Mouse (Mus musculus): ENCODE measurements around the gene Mylk2.
A peak's percentile ranks its signal among the peaks of the same experiment; 100 is the strongest.

Gene Mylk2

DNA sequence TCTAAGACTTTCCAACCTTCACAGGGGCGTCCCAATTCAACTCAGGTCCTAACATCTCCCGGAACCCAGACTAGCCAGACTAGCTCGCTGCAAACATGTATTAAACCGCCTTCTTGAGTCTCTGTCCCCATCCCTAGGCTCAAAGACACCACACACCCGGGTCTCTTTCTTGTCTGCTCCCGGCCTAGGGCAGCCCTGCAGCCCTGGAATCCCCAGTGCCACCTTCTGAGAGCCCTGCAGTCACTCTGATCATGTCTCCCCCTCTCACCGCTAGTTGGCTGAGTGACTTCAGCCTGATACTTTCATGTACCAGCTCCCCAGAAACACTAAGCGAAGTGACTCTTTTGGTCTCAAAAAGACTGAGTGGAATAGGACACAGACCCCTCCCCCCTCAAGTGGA, 32.4 kb downstream of the Mylk2 start:
- DNase-seq (ENCODE audit: low read depth, low spot score) = no peak

DNA sequence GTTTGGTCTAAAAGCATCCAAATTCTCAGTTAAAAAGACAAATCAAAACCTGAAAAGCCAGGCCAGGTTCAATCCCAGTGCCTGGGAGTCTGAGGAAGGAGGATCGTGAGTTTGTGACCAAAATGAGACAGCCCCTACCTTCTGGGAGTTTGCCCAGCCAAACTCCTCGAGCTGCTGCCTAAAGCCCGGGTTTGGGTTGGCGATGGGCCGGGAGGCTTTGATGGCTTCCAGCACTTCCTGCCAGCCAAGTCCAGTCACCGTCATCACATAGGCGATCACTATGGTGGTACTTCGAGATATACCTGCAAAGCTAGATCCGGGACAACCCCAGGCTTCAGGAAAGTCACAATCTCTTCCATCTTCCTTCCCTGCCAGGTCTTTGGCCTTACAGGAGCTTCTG, 32.9 kb downstream of the Mylk2 start:
- DNase-seq (ENCODE audit: low read depth, low spot score) = no peak

DNA sequence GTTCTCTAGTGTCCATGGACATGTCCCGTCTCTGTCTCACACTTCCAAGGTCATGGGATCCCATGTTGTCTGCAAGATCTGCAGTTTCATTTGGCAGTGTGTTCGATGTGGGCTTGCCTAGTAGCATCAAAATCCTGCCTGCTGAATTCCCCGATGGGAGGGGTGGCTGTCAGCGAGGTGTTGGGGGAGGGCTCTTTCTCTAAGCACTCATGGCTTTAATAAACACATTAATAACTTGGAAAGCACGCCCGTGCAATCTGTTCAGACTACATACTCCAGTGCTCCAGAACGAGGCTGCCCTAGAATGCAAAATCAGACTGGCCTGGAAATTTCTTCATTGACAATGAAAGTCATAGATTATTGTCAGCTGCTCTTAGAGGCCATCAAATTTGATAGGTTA, 35.9 kb downstream of the Mylk2 start:
- no peak for DNase-seq (ENCODE audit: low read depth, low spot score)

DNA sequence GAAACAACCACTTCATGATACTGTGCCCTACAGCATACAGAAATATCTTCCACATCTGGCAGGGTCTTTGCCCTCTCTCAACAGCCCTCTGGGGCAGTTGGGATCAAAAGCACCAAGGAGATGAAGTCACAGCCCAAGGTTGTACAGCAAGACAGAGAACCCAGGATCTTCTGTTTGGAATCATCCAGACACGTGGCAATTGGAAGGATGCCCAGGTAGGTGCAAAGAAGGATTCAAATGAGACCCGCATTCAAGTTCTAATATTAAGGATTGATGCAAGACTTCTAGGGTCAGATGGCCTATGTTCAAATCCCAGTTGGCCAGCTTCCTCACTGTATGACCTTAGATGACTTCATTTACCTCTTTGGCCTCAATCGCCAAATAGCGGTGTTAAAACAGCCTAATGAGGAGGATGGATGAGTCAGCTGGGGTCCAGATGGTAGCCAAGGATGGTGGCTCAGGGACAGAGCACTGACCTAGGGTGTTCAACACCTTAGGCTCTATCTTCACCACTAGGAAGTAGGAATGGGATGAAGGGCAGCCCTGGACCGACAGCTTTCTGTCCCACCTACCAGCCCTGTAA, 37.4 kb downstream of the Mylk2 start:
- DNase-seq (ENCODE audit: low read depth, low spot score) = no peak

DNA sequence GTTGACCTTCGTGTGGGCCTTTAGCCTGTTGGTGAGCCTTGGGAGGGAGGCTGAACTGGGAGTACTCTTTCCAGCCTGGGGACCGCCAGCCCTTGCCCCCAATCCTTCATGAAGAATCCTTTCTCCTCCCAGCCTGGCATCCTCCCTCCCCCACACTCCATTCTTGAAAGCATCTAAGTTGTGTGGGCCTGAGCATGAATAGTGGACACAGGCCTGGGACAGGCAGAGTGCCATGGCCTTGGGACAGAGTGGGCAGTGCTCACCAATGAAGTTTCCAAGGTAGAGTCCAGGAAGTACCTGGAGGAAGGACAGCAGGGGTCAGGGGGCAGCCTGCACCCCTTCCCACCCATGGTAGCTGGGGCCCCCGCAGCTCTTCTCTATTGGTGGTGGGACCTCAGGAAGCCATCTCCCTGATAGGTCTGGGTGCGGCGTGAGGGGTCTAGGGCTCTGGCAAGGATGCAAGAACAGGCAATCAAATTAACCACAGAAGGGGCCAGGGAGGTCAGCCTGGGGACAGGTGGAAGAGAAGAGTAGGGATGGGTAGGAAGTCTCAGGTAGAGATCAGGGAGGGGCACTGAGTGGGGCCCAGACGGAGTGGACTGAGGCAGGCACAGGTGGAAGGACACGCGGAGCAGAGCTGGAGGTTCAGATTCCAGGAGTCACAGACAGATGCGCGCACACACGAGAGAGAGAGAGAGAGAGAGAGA, 39.4 kb downstream of the Mylk2 start:
- no peak for DNase-seq (ENCODE audit: low read depth, low spot score)

DNA sequence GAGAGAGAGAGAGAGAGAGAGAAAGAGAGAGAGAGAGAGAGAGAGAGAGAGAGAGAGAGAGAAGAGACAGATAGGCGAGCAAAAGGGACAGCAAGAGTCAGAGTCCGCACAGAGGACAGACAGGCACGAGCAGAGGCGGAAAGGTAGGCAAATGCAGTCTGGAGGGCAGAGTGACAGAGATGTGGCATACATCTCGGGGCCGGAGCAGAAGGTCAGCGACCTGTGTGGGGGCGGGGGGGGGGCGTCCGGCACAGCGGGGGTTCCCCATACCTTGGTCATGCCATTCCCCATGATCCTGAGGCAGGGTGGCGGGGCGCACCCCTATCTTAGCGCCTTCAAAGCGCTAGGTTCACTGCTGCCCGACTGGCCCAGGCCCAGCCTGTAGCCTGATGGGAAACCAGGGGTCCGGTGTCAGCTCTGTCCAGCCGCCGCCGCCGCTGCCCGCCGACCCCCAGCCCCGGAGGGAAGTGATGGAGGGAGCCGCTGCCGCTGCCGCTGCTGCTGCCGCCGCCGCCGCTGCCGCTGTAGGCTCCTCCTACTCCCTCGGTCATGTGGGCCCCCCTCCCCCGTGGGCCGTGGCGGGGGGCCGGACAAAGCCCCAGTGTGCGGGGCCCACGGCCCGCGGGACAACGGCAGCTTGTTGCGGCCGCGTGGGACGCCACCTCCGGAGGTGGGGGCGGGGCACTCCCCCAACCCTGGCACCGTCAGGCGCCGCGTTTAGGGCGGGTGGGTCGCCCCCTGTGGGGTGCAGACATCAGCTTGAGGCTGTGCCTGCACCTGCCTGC, 40.1 kb downstream of the Mylk2 start, which contains the start of gene Dusp15:
Gene Dusp15 (minus strand): TSS at position 634 of the 785 bp plus-strand sequence.
- DNase-seq (ENCODE audit: low read depth, low spot score) = no peak

DNA sequence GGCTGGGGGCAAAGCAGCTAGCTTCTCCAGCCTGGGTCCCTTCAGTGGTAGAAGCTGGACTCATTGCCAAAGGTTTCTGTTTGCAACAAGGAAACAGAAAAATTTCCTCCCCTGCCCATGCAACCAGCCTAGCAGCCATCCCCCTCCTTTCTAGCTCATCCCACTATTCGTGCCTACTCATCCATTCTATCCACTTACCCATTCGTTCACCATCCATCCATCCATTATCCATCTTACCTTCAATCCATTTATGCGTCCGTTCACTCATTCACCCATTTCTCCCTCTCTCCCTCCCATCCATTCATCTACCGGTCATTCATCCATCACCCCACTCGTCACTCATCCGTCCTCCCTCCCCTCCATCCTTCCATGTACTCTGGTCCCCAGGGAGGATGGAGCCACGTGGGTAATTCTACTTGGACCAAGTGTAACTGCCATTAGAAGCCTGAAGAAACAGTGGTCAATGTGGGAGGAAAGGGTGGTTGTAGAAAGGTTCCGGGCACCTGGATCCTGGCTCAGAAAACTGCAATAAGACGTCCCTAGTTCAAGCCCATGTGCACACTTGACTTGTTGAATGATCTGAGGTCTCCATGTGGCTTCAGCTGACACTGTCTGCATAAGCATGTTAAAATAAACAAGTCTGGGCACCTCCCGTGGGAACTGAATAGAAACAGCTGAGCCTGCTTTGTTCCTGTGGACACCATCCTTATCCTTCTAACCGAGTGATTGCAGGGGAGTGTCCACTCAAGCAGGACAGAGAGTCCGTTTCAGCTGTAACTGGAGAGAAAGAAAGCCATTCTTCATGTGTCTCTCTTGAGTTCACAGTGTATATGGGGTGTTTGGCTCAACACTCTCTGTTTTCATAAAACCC, 40.9 kb downstream of the Mylk2 start:
- DNase-seq (ENCODE audit: low read depth, low spot score) = no peak

DNA sequence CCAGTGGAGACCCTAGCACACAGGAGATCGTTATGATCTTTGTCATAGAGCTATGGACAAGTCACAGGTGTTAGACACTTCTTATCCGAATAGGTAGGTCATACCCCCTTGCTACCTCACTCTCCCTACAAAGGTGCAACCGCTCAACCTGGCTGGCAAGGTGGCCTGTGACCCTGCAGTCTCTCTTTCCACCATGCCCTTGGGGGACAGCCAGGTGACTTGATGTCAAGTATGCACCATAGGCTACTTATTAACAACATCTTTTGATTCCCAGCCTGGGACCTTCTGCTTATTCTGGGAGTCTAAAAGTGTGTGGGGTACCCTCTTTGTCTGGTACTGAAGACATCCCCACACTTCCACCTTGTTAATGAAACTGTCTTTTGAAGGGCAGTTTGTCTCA, 47.0 kb downstream of the Mylk2 start:
- no peak for DNase-seq (ENCODE audit: low read depth, low spot score)

DNA sequence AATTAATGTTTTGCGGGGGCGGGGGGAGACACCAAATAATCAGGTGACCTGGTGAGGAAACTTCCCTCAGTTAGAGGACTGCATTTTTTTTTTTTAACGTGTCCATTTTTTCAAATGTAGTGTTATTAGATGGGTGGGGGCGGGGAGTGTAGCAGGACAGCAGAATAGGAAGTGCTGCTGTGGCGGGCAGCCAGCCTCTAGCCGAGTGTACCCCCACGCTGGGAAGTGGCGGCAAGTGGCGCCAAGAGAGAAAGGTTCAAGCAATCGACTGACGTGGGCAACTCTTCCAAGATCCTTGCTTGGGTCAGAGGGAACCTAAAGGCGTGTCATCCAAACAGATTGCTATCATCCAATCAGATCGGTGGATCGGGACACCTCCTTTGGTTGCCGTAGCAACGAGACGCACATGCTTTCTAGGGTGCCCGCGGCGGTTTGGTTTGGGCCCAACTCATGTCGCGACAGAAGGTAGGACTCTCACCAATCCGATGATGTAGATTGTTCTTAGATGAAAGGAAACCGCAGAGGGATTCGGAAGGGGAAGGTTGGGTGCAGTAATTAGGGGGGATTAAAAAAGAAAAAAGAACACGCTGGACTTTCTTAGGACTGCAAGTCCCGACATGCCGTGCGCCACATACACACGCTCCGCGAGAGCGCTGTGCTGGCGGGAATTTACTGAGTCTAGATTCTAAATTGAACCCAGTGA, 51.1 kb downstream of the Mylk2 start, which contains the start of gene Ttll9:
Gene Ttll9 (plus strand): TSS at position 395 of the 703 bp plus-strand sequence.
- DNase-seq (ENCODE audit: low read depth, low spot score) = peak; percentile 66

DNA sequence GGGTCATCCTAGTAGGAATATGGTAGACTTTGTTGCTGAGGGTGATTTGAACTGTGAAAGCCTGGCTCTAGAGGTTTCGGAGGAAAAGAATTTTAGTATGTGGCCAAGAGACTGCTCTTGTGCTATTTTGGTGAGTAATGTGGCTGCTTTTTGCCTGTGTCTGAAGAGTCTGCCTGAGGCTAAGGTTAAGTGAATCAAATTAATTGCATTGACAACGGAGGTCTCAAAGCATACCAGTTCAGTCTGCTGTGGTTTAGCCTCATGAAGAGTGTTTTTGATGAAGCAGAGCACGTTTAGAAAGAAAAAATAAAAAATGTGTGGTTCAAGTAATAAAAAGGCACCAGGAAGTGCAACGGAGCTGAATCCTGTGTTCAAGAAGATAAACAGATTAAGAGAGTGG, 54.4 kb downstream of the Mylk2 start:
- DNase-seq (ENCODE audit: low read depth, low spot score) = no peak
